Mouse (Mus musculus): Measurements from ENCODE around the gene AL731706.1. TPM values are rescaled to one million over a fixed set of nuclear protein-coding genes. Genes with fewer than 3 reads are reported as not detected.

AL731706.1 gene
- 19.5 and 22.5 TPM in 2 replicates for polyA plus RNA-seq (2016; fragmentation: Nextera tagmentation; extraction: Ambion mirVana)

- H3K9me3 ChIP-seq: no peaks in the 10 kb centered on the region
- no peaks in the 10 kb centered on the region for H3K36me3 ChIP-seq
- H3K27ac ChIP-seq (replicated peaks): peak within 1 kb of the TSS; percentile 88
- peaks cover 8% of the 10 kb centered on the region for H3K4me1 ChIP-seq
- no peaks in the 10 kb centered on the region for H3K27me3 ChIP-seq
- H3K4me2 ChIP-seq (replicated peaks): peak within 1 kb of the TSS; percentile 51
- peak; percentile 97 for ATAC-seq (ENCODE audit: low FRiP score, low read depth)
- under 1% methylated on average over 49 of the region's 49 CpGs for whole genome bisulfite sequencing
- H3K4me3 ChIP-seq: peak within 1 kb of the TSS; percentile 83
- H3K9ac ChIP-seq (replicated peaks): peak within 1 kb of the TSS; percentile 87
Measured at GRCm38 (mm10) chr2:136891068-136891950, at the start of gene AL731706.1, which contains the start of the genes Slx4ip and Mkks. Gene AL731706.1 (minus strand): TSS chr2:136891389. Gene Slx4ip (plus strand): TSS chr2:136891218. Gene Mkks (minus strand): TSS chr2:136891389.

- Histone ChIP-seq H3K4me2 (replicated peaks) (no peak overlapping the region), H3K9me3 (no peaks in the 10 kb centered on the region), H3K4me3 (no peak overlapping the region), H3K36me3 (no peaks in the 10 kb centered on the region), H3K4me1 (no peaks in the 10 kb centered on the region), H3K27me3 (no peaks in the 10 kb centered on the region), H3K9ac (replicated peaks) (no peak overlapping the region), H3K27ac (replicated peaks) (no peak overlapping the region)
- no peak for ATAC-seq (ENCODE audit: low FRiP score, low read depth)
- 91% methylated on average over 1 of the region's 1 CpGs for WGBS
Measured at GRCm38 (mm10) chr2:136938249-136938648, 47.1 kb upstream of the AL731706.1 start.

GRCm38 (mm10) chr2:136936391-136937288, 45.5 kb upstream of the AL731706.1 start:
- H3K27me3 ChIP-seq: no peaks in the 10 kb centered on the region
- no peaks in the 10 kb centered on the region for H3K36me3 ChIP-seq
- no peak for ATAC-seq (ENCODE audit: low FRiP score, low read depth)
- no peaks in the 10 kb centered on the region for H3K4me1 ChIP-seq
- no peak overlapping the region for H3K4me2 ChIP-seq (replicated peaks)
- 93% methylated on average over 4 of the region's 4 CpGs for WGBS
- H3K9ac ChIP-seq (replicated peaks): no peak overlapping the region
- no peak overlapping the region for H3K27ac ChIP-seq (replicated peaks)
- H3K9me3 ChIP-seq: no peaks in the 10 kb centered on the region
- no peak overlapping the region for H3K4me3 ChIP-seq

- ATAC-seq (ENCODE audit: low FRiP score, low read depth): 0 out of 2 replicates have a peak, but pooled peaks have one; percentile 34
- WGBS: 81% methylated on average over 4 of the region's 4 CpGs
- H3K9ac ChIP-seq (replicated peaks): no peak overlapping the region
- H3K27ac ChIP-seq (replicated peaks): no peak overlapping the region
- H3K4me3 ChIP-seq: no peak overlapping the region
- H3K27me3 ChIP-seq: no peaks in the 10 kb centered on the region
- no peaks in the 10 kb centered on the region for H3K4me1 ChIP-seq
- H3K9me3 ChIP-seq: no peaks in the 10 kb centered on the region
- H3K36me3 ChIP-seq: no peaks in the 10 kb centered on the region
- no peak overlapping the region for H3K4me2 ChIP-seq (replicated peaks)
Measured at GRCm38 (mm10) chr2:136921003-136921408, 29.8 kb upstream of the AL731706.1 start.

DNA sequence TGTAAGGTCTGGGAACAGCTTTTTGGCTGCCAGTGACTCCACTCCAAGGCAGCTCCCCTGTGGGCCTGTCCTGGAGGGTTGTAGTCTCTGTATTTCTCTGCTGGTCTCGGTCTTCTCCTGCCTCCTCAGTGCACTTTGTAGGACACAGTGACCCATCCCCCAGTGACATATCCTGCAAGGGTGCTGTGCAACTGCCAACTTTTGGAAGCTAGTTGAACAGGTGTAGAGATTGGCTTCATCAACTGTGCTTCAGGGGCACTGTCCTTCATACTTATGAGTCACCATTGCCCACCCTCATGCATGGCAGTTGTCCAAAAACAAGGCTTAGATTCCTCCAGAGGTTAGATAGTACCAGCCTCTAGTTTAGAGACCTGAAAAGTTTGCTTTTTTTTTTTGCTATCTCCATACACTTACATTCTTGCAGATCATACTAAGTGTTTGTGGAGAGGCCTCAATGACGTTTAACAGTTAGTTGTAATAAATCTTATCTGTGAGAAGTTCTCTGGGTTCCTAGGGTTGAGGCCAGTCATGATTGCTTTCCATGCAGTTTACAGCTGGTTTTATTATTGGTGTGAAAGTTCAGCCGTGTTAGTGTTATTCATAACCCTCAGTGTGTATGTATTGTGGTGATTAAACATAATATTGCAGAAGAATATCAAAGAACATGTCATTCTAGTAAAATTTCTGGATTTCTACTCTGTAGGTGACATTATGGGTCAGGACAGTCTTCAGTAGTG, 29.2 kb upstream of the AL731706.1 start:
- no peak for ATAC-seq (ENCODE audit: low FRiP score, low read depth)
- Histone ChIP-seq H3K9me3 (no peaks in the 10 kb centered on the region), H3K36me3 (no peaks in the 10 kb centered on the region), H3K4me3 (no peak overlapping the region), H3K9ac (replicated peaks) (no peak overlapping the region), H3K4me1 (no peaks in the 10 kb centered on the region), H3K27me3 (no peaks in the 10 kb centered on the region), H3K4me2 (replicated peaks) (no peak overlapping the region), H3K27ac (replicated peaks) (no peak overlapping the region)
- 89% methylated on average over 3 of the region's 3 CpGs for WGBS

GRCm38 (mm10) chr2:136919433-136919832, 28.2 kb upstream of the AL731706.1 start:
- H3K36me3 ChIP-seq: no peaks in the 10 kb centered on the region
- WGBS: 100% methylated on average over 1 of the region's 1 CpGs
- no peaks in the 10 kb centered on the region for H3K27me3 ChIP-seq
- H3K27ac ChIP-seq (replicated peaks): no peak overlapping the region
- H3K4me2 ChIP-seq (replicated peaks): no peak overlapping the region
- no peak overlapping the region for H3K9ac ChIP-seq (replicated peaks)
- H3K4me1 ChIP-seq: no peaks in the 10 kb centered on the region
- no peaks in the 10 kb centered on the region for H3K9me3 ChIP-seq
- no peak; the same call in 1 of the 2 replicates for ATAC-seq (ENCODE audit: low FRiP score, low read depth)
- H3K4me3 ChIP-seq: no peak overlapping the region

DNA sequence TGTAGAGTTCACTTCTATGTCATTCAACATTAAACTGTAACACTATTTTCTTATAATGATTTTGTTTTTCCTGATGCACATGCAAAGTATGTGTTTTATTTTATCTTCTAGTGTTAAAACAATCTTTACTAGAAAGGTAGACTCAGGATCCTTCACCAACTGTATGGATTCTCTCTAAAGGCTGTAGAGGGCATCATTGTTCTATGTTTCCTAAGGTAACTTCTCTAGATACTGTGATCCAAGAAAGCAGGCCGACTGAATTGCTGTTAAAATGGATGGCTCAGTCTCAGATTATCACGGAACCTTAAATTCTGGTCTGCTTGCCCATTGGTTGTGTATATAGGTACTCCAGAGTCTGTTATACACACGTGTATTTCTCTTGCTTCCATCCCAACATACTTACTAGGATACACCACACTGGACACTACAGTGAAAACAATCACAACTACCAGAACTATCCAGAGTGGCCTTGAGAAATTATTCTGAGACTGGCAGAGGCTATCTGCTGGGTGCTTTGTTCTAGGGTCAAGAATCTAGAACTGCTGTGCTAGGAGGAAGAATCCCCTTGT, 23.2 kb upstream of the AL731706.1 start:
- H3K27ac ChIP-seq (replicated peaks): no peak overlapping the region
- ATAC-seq (ENCODE audit: low FRiP score, low read depth): no peak
- WGBS: 47% methylated on average over 3 of the region's 3 CpGs

DNA sequence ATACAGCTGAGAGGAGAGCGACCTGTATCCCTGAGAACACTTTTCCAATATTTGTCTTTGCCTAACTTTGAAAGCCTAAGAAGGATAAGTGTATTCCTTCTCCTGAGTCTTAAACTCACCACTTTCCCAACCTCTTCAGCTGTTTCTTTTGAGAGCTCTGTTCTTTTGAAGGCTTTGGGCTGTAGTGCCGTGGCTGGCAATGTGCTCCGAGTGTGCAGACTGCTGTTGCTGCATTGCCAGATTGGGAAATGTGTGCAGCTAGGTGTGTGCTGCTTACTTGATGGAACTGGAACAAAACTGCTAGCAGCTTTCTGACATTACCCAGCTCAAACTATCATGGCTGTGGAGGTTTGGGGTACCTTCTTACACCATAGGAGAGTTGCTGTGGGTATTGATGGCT, 21.8 kb upstream of the AL731706.1 start:
- no peaks in the 10 kb centered on the region for H3K9me3 ChIP-seq
- H3K4me1 ChIP-seq: peaks cover 17% of the 10 kb centered on the region
- H3K4me3 ChIP-seq: no peak overlapping the region
- no peak for ATAC-seq (ENCODE audit: low FRiP score, low read depth)
- no peak overlapping the region for H3K4me2 ChIP-seq (replicated peaks)
- no peaks in the 10 kb centered on the region for H3K27me3 ChIP-seq
- H3K9ac ChIP-seq (replicated peaks): no peak overlapping the region
- 0 out of 2 replicates have a peak overlapping the region, but pooled peaks have one; percentile 25 for H3K27ac ChIP-seq (replicated peaks)
- H3K36me3 ChIP-seq: no peaks in the 10 kb centered on the region
- WGBS: 15% methylated on average over 3 of the region's 3 CpGs

More for the DNA sequence above, 23.2 kb upstream of the AL731706.1 start:
- no peaks in the 10 kb centered on the region for H3K9me3 ChIP-seq
- no peak overlapping the region for H3K4me3 ChIP-seq
- no peaks in the 10 kb centered on the region for H3K36me3 ChIP-seq
- H3K4me2 ChIP-seq (replicated peaks): no peak overlapping the region
- no peaks in the 10 kb centered on the region for H3K27me3 ChIP-seq
- no peak overlapping the region for H3K9ac ChIP-seq (replicated peaks)
- H3K4me1 ChIP-seq: peaks cover 17% of the 10 kb centered on the region

GRCm38 (mm10) chr2:136911958-136912411, 20.8 kb upstream of the AL731706.1 start:
- WGBS: 12% methylated on average over 4 of the region's 4 CpGs
- Histone ChIP-seq H3K4me3 (no peak overlapping the region), H3K27ac (replicated peaks) (no peak overlapping the region), H3K27me3 (no peaks in the 10 kb centered on the region), H3K9me3 (no peaks in the 10 kb centered on the region), H3K4me2 (replicated peaks) (no peak overlapping the region), H3K9ac (replicated peaks) (no peak overlapping the region), H3K4me1 (peaks cover 17% of the 10 kb centered on the region), H3K36me3 (no peaks in the 10 kb centered on the region)
- ATAC-seq (ENCODE audit: low FRiP score, low read depth): no peak

- ATAC-seq (ENCODE audit: low FRiP score, low read depth): no peak
- no peaks in the 10 kb centered on the region for H3K9me3 ChIP-seq
- no peaks in the 10 kb centered on the region for H3K27me3 ChIP-seq
- H3K4me1 ChIP-seq: peaks cover 17% of the 10 kb centered on the region
- H3K27ac ChIP-seq (replicated peaks): no peak overlapping the region
- no peak overlapping the region for H3K4me3 ChIP-seq
- H3K4me2 ChIP-seq (replicated peaks): no peak overlapping the region
- H3K36me3 ChIP-seq: peaks cover 12% of the 10 kb centered on the region
- no peak overlapping the region for H3K9ac ChIP-seq (replicated peaks)
- 69% methylated on average over 2 of the region's 2 CpGs for WGBS
Measured at GRCm38 (mm10) chr2:136909298-136909697, 18.1 kb upstream of the AL731706.1 start.

DNA sequence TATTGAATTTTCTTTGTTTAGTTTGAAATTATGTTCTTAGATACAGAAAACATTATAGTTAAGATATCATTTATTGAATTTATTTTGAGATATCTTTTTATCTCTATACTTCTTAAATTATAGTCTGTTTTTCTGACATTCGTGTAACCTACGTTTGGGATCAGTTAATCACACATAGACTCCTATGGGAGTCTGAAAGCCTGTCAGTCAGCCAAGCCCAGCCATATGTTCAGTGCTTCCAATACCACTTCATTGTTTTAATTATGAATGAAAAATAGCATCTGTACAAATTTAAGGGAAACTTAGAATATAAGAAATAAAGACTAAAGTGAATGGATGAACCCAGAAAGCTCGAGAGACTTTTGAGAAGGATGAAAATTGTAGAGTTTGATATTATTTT, 17.4 kb upstream of the AL731706.1 start:
- 84% methylated on average over 3 of the region's 3 CpGs for WGBS
- H3K9ac ChIP-seq (replicated peaks): no peak overlapping the region
- no peak overlapping the region for H3K27ac ChIP-seq (replicated peaks)
- ATAC-seq (ENCODE audit: low FRiP score, low read depth): no peak
- H3K4me2 ChIP-seq (replicated peaks): no peak overlapping the region
- peaks cover 17% of the 10 kb centered on the region for H3K4me1 ChIP-seq
- peaks cover 12% of the 10 kb centered on the region for H3K36me3 ChIP-seq
- H3K4me3 ChIP-seq: no peak overlapping the region
- no peaks in the 10 kb centered on the region for H3K9me3 ChIP-seq
- H3K27me3 ChIP-seq: no peaks in the 10 kb centered on the region

Measured in midbrain, embryonic 12.5 days (tissue).